Mouse (Mus musculus): ENCODE data around the gene 5330417H12Rik. TPM values are rescaled to one million over a fixed set of nuclear protein-coding genes. Genes with fewer than 3 reads are reported as not detected.

The 5330417H12Rik gene
- polyA plus RNA-seq, 2 experiments: not detected

DNA sequence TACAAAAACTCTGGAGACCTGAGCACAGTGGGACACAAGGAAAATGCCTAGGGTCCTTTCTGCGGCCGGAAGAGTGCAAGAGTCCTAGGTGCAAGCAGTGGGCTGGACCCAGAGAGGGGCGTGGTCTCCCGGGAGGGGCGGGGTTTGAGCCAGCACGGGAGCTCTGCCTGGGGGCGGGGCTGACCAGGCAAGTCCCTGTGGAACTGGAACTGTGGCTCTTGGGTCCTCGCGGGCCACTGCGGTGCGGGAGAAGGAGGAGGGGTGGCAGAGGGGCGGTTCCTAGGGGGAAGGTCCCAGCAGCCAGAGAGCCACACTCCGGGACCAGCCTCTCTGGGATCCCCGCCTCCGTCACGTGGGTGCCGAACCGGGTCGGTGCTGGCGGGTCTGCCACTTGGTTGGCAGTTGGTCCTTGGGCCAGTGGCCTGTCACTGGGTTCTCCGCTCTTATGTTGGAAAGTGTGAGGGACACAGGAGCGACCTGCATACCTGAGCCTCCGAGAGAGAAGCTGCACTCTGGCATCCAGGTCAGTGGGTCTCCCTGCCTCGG is 30.0 kb downstream of the 5330417H12Rik start, which contains the start of gene Ppfibp2:
Gene Ppfibp2 (plus strand): TSS at position 351 of the 546 bp plus-strand sequence.
- peak; percentile 87 for ATAC-seq (ENCODE audit: insufficient read depth)
- no peak within 1 kb of the TSS for H3K27ac ChIP-seq
- H3K4me3 ChIP-seq (ENCODE audit: insufficient read depth in 1 of 2, low read depth in 2 of 2, low read length in 2 of 2): peak within 1 kb of the TSS; percentile 50 to 76
- peak; percentile 69 to 72 (median 71) for DNase-seq (ENCODE audit: low read depth in 3 of 3, low spot score in 3 of 3)
- no peaks in the 10 kb centered on the region for H3K27me3 ChIP-seq (ENCODE audit: control insufficient read depth, insufficient read depth, low read length)
- WGBS (ENCODE audit: insufficient replicate concordance): 2% methylated on average over 22 of the region's 24 CpGs
- H3K36me3 ChIP-seq (replicated peaks; ENCODE audit: control insufficient read depth, insufficient read depth, low read depth): no peaks in the 10 kb centered on the region
- no peak for TF ChIP-seq EP300 (IDR thresholded peaks at IDR 0.05; ENCODE audit: low read depth)
- TF ChIP-seq CTCF (IDR thresholded peaks at IDR 0.05; ENCODE audit: low read depth): no peak
- no peak within 1 kb of the TSS for H3K9ac ChIP-seq (replicated peaks)
- H3K4me1 ChIP-seq (replicated peaks; ENCODE audit: control insufficient read depth in 2 of 2, insufficient read depth in 2 of 2, low read length in 1 of 2): peaks cover 0 to 8% of the 10 kb centered on the region in 2 experiments; a peak in 2 of 4 replicates
- peak within 1 kb of the TSS; percentile 74 for H3K4me2 ChIP-seq (ENCODE audit: low read depth)
- H3K9me3 ChIP-seq (ENCODE audit: control insufficient read depth, low read length): no peaks in the 10 kb centered on the region

DNA sequence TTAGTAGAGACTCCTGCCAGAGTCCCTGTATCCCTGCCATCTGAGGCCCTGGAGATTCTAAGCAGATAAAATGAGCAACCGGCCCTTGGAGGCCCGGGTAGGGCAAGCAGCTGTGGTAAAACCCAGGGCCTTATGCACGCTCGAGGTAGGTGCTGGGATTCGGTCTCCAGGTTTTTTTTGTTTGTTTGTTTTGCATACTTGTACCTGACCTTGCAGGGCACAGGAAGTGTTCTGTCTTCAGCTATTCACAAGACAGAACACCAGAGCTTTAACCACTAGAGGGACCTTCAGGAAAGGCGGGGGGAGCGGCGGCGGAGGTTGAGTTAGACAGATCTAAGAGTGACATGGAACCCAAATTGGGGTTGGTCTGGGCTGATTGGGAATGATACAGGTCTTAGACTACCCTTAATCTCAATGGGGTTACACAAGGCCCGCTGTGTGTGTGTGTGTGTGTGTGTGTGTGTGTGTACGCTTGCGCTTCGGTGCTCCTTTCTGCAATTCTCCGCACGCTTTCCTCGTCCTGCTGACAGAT is 30.6 kb downstream of the 5330417H12Rik start:
- peak in 2 of 3 experiments; percentile 13 to 22 for DNase-seq (ENCODE audit: low read depth in 3 of 3, low spot score in 3 of 3)
- no peak overlapping the region for H3K27ac ChIP-seq
- no peaks in the 10 kb centered on the region for H3K9me3 ChIP-seq (ENCODE audit: control insufficient read depth, low read length)
- peaks cover 0 to 8% of the 10 kb centered on the region in 2 experiments; a peak in 2 of 4 replicates for H3K4me1 ChIP-seq (replicated peaks; ENCODE audit: control insufficient read depth in 2 of 2, insufficient read depth in 2 of 2, low read length in 1 of 2)
- peak; percentile 69 for ATAC-seq (ENCODE audit: insufficient read depth)
- H3K4me3 ChIP-seq (ENCODE audit: insufficient read depth in 1 of 2, low read depth in 2 of 2, low read length in 2 of 2): peak overlapping the region; percentile 50 to 76
- no peak overlapping the region for H3K9ac ChIP-seq (replicated peaks)
- H3K4me2 ChIP-seq (ENCODE audit: low read depth): peak overlapping the region; percentile 74
- TF ChIP-seq EP300 (IDR thresholded peaks at IDR 0.05; ENCODE audit: low read depth) (no peak), CTCF (IDR thresholded peaks at IDR 0.05; ENCODE audit: low read depth) (peak; percentile 53; the same call in 1 of the 2 replicates)
- no peaks in the 10 kb centered on the region for H3K27me3 ChIP-seq (ENCODE audit: control insufficient read depth, insufficient read depth, low read length)
- H3K36me3 ChIP-seq (replicated peaks; ENCODE audit: control insufficient read depth, insufficient read depth, low read depth): no peaks in the 10 kb centered on the region
- under 1% methylated on average over 16 of the region's 16 CpGs for WGBS (ENCODE audit: insufficient replicate concordance)

GRCm38 (mm10) chr7:107593904-107594303 is 31.1 kb downstream of the 5330417H12Rik start:
- peak overlapping the region in 1 of 2 experiments; percentile 50; a peak in 2 of 4 replicates for H3K4me3 ChIP-seq (ENCODE audit: insufficient read depth in 1 of 2, low read depth in 2 of 2, low read length in 2 of 2)
- no peak overlapping the region for H3K27ac ChIP-seq
- peaks cover 0 to 8% of the 10 kb centered on the region in 2 experiments; a peak in 2 of 4 replicates for H3K4me1 ChIP-seq (replicated peaks; ENCODE audit: control insufficient read depth in 2 of 2, insufficient read depth in 2 of 2, low read length in 1 of 2)
- no peaks in the 10 kb centered on the region for H3K27me3 ChIP-seq (ENCODE audit: control insufficient read depth, insufficient read depth, low read length)
- H3K4me2 ChIP-seq (ENCODE audit: low read depth): peak overlapping the region; percentile 74
- no peaks in the 10 kb centered on the region for H3K9me3 ChIP-seq (ENCODE audit: control insufficient read depth, low read length)
- H3K36me3 ChIP-seq (replicated peaks; ENCODE audit: control insufficient read depth, insufficient read depth, low read depth): no peaks in the 10 kb centered on the region
- TF ChIP-seq EP300 (IDR thresholded peaks at IDR 0.05; ENCODE audit: low read depth): no peak
- no peak for TF ChIP-seq CTCF (IDR thresholded peaks at IDR 0.05; ENCODE audit: low read depth)
- ATAC-seq (ENCODE audit: insufficient read depth) (no peak), DNase-seq (ENCODE audit: low read depth in 3 of 3, low spot score in 3 of 3) (no peak)
- H3K9ac ChIP-seq (replicated peaks): no peak overlapping the region
- 8% methylated on average over 7 of the region's 7 CpGs for WGBS (ENCODE audit: insufficient replicate concordance)

DNA sequence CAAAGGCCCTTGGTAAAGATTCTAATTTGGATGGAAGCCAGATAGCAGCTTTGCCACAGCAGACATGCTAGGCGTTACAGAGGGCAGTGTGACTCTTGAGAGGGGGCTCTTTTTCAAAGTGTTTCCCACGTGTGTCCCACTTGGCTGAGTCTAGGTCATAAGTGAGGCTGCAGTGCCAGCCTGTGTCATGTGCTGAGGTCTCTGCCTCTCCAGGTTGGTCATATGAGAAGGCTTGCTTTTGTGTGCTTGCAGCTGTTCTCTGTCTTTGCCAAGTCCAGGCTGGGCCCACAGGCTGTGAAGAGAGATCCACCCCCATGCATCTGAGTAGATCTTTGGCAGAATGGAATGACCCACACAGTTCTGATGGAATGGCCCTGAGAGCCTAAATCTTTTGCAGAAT is 32.3 kb downstream of the 5330417H12Rik start:
- ATAC-seq (ENCODE audit: insufficient read depth) (no peak), DNase-seq (ENCODE audit: low read depth in 3 of 3, low spot score in 3 of 3) (no peak)
- Histone ChIP-seq H3K4me2 (ENCODE audit: low read depth) (no peak overlapping the region), H3K27me3 (ENCODE audit: control insufficient read depth, insufficient read depth, low read length) (no peaks in the 10 kb centered on the region), H3K27ac (no peak overlapping the region), H3K9me3 (ENCODE audit: control insufficient read depth, low read length) (no peaks in the 10 kb centered on the region), H3K4me3 (ENCODE audit: insufficient read depth in 1 of 2, low read depth in 2 of 2, low read length in 2 of 2) (no peak overlapping the region), H3K9ac (replicated peaks) (no peak overlapping the region), H3K36me3 (replicated peaks; ENCODE audit: control insufficient read depth, insufficient read depth, low read depth) (no peaks in the 10 kb centered on the region), H3K4me1 (replicated peaks; ENCODE audit: control insufficient read depth in 2 of 2, insufficient read depth in 2 of 2, low read length in 1 of 2) (peaks cover 0 to 6% of the 10 kb centered on the region in 2 experiments; a peak in 1 of 4 replicates)
- TF ChIP-seq EP300 (IDR thresholded peaks at IDR 0.05; ENCODE audit: low read depth): no peak
- no peak for TF ChIP-seq CTCF (IDR thresholded peaks at IDR 0.05; ENCODE audit: low read depth)
- WGBS (ENCODE audit: insufficient replicate concordance): 43% methylated on average over 2 of the region's 2 CpGs

- WGBS (ENCODE audit: insufficient replicate concordance): 46% methylated on average over 3 of the region's 3 CpGs
- H3K27me3 ChIP-seq (ENCODE audit: control insufficient read depth, insufficient read depth, low read length): no peaks in the 10 kb centered on the region
- no peak for DNase-seq (ENCODE audit: low read depth in 3 of 3, low spot score in 3 of 3)
Measured at GRCm38 (mm10) chr7:107574276-107574675, 50.7 kb downstream of the 5330417H12Rik start.

More at GRCm38 (mm10) chr7:107574276-107574675, 50.7 kb downstream of the 5330417H12Rik start:
- Histone ChIP-seq H3K4me2 (ENCODE audit: low read depth) (no peak overlapping the region), H3K4me1 (replicated peaks; ENCODE audit: control insufficient read depth in 2 of 2, insufficient read depth in 2 of 2, low read length in 1 of 2) (no peaks in the 10 kb centered on the region), H3K9me3 (ENCODE audit: control insufficient read depth, low read length) (no peaks in the 10 kb centered on the region), H3K36me3 (replicated peaks; ENCODE audit: control insufficient read depth, insufficient read depth, low read depth) (no peaks in the 10 kb centered on the region), H3K27ac (no peak overlapping the region), H3K4me3 (ENCODE audit: insufficient read depth in 1 of 2, low read depth in 2 of 2, low read length in 2 of 2) (no peak overlapping the region), H3K9ac (replicated peaks) (no peak overlapping the region)
- no peak for TF ChIP-seq EP300 (IDR thresholded peaks at IDR 0.05; ENCODE audit: low read depth)
- ATAC-seq (ENCODE audit: insufficient read depth): no peak

Other genes starting within 250 kb of the 5330417H12Rik start
- 0.52 and 0.64 TPM in 2 replicates for gene Olfml1, start 57.7 kb downstream of the 5330417H12Rik start, polyA plus RNA-seq (2012; rRNA removed)
- 1.1 and 1.3 TPM in 2 replicates for gene Olfml1, start 57.7 kb downstream of the 5330417H12Rik start, polyA plus RNA-seq (2014; fragmentation: Nextera tagmentation; extraction: Ambion mirVana)
- gene Ppfibp2, start 30.0 kb downstream of the 5330417H12Rik start, polyA plus RNA-seq (2012; rRNA removed): 2.2 and 2.5 TPM in 2 replicates
- 3.1 and 3.5 TPM in 2 replicates for gene Ppfibp2, start 30.0 kb downstream of the 5330417H12Rik start, polyA plus RNA-seq (2014; fragmentation: Nextera tagmentation; extraction: Ambion mirVana)
- 0.02 and 0.09 TPM in 2 replicates for gene Cyb5r2, start 132.9 kb upstream of the 5330417H12Rik start, polyA plus RNA-seq (2012; rRNA removed)
- 0.04 TPM in 1 of 2 replicates, not detected in the other for gene Cyb5r2, start 132.9 kb upstream of the 5330417H12Rik start, polyA plus RNA-seq (2014; fragmentation: Nextera tagmentation; extraction: Ambion mirVana)
- not detected in 2 replicates for gene Ovch2, start 176.0 kb upstream of the 5330417H12Rik start, polyA plus RNA-seq (2012; rRNA removed)
- not detected in 2 replicates for gene Ovch2, start 176.0 kb upstream of the 5330417H12Rik start, polyA plus RNA-seq (2014; fragmentation: Nextera tagmentation; extraction: Ambion mirVana)
- not detected in 2 replicates for gene Olfr467, start 187.1 kb upstream of the 5330417H12Rik start, polyA plus RNA-seq (2012; rRNA removed)
- not detected in 2 replicates for gene Olfr467, start 187.1 kb upstream of the 5330417H12Rik start, polyA plus RNA-seq (2014; fragmentation: Nextera tagmentation; extraction: Ambion mirVana)
- gene Olfr469, start 200.4 kb upstream of the 5330417H12Rik start, polyA plus RNA-seq (2012; rRNA removed): not detected in 2 replicates
- not detected in 2 replicates for gene Olfr469, start 200.4 kb upstream of the 5330417H12Rik start, polyA plus RNA-seq (2014; fragmentation: Nextera tagmentation; extraction: Ambion mirVana)
- not detected in 2 replicates for gene Olfr470, start 222.3 kb upstream of the 5330417H12Rik start, polyA plus RNA-seq (2012; rRNA removed)
- gene Olfr470, start 222.3 kb upstream of the 5330417H12Rik start, polyA plus RNA-seq (2014; fragmentation: Nextera tagmentation; extraction: Ambion mirVana): not detected in 2 replicates